Mouse (Mus musculus) lung, postnatal 0 days (tissue): Measurements from ENCODE around the gene Islr2. TPM values are rescaled to one million over a fixed set of nuclear protein-coding genes. Genes with fewer than 3 reads are reported as not detected.
A peak's percentile ranks its signal among the peaks of the same experiment; 100 is the strongest.

ENCODE experiments used
- ATAC-seq: fragments of 200-750 bp; cut with Nextera tagmentation; 2 replicates; pipeline ENCODE4 v1.8.0; 2017; ENCODE audit warnings: moderate library complexity
- DNase-seq: peaks from one replicate; pipeline ENCODE4 v3.0.0-alpha.2; 2016; ENCODE audit warnings: low spot score
- H3K27ac ChIP-seq: fragments of 300-500 bp; sonication (generic); 2 replicates; pipeline ENCODE4 v1.5.1; 2014; ENCODE audit warnings: antibody characterized with exemption, mild to moderate bottlenecking, low read length, mixed read lengths
- H3K27me3 ChIP-seq: fragments of 300-500 bp; sonication (generic); replicated peaks from 2 replicates; pipeline ENCODE4 v1.6.1; 2014; ENCODE audit warnings: low read length, mixed read lengths; ENCODE audit not compliant: insufficient read depth
- H3K36me3 ChIP-seq: fragments of 300-500 bp; sonication (generic); 2 replicates; pipeline ENCODE4 v1.6.1; 2014; ENCODE audit warnings: low read length, mixed read lengths; ENCODE audit not compliant: insufficient read depth
- H3K4me1 ChIP-seq: fragments of 300-500 bp; sonication (generic); 2 replicates; pipeline ENCODE4 v1.6.1; 2014; ENCODE audit warnings: antibody characterized with exemption, low read depth, low read length, mixed read lengths; ENCODE audit not compliant: insufficient read depth
- H3K4me2 ChIP-seq: fragments of 300-500 bp; sonication (generic); replicated peaks from 2 replicates; pipeline ENCODE4 v1.6.1; 2014; ENCODE audit warnings: low read depth, mild to moderate bottlenecking, low read length, moderate library complexity, mixed read lengths
- H3K4me3 ChIP-seq: fragments of 300-500 bp; sonication (generic); 2 replicates; pipeline ENCODE4 v1.5.1; 2014; ENCODE audit warnings: low read depth, low read length
- H3K9ac ChIP-seq: fragments of 300-500 bp; sonication (generic); replicated peaks from 2 replicates; pipeline ENCODE4 v1.6.1; 2014; ENCODE audit warnings: low read depth, mild to moderate bottlenecking
- H3K9me3 ChIP-seq: fragments of 300-500 bp; sonication (generic); 2 replicates; pipeline ENCODE4 v1.6.1; 2016; ENCODE audit warnings: low read length, mixed read lengths
- CTCF ChIP-seq: IDR thresholded peaks from 2 replicates; pipeline ENCODE4 v1.5.1; 2016; ENCODE audit warnings: antibody characterized with exemption, mild to moderate bottlenecking
- EP300 ChIP-seq: IDR thresholded peaks from 2 replicates; pipeline ENCODE4 v1.6.1; 2016; ENCODE audit warnings: antibody characterized with exemption, mild to moderate bottlenecking, control low read depth
- WGBS: fragments of 180-500 bp; shearing (Covaris S2); extraction: QIAGEN DNeasy Blood & Tissue Kit; methylation state at CpG from one replicate; pipeline ENCODE4 v1.1.7; 2014; 5-methylcytosine and 5-hydroxymethylcytosine counted together
- polyA plus RNA-seq: library from polyadenylated mRNA; unstranded; fragments of >200 nt; fragmentation: Nextera tagmentation; extraction: Ambion mirVana; gene quantifications from 2 replicates; pipeline ENCODE4 v1.2.1, GENCODE M21; 2015

Islr2 gene
- polyA plus RNA-seq, 1 experiment from 2014 or later = not detected

DNA sequence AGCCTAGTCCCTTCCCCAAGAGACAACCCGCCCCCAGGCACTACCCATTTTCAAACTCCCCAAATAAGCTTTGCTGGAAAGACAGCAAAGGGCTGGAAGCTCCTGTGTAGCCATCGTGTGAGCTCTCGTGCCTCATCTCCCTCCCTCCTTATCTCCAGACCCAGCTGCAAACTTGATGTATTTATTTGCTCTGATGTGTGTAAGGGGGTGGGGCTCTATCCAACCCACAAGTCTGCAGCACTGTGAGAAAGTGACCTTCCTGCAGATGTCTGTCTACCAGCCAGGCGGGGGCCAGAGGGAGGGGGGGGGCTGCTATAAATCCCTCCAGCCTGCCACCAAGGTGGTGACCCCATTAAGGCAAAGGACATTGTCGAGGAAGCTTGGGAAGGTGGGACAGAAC is 9.7 kb upstream of the Islr2 start:
- Histone ChIP-seq H3K4me1 (peaks cover 10% of the 10 kb centered on the region; the same call in 1 of the 2 replicates), H3K9me3 (no peaks in the 10 kb centered on the region), H3K27ac (no peak overlapping the region), H3K36me3 (no peaks in the 10 kb centered on the region), H3K27me3 (no peaks in the 10 kb centered on the region), H3K4me2 (no peak overlapping the region), H3K4me3 (no peak overlapping the region), H3K9ac (no peak overlapping the region)
- no peak for DNase-seq
- ATAC-seq = peak; percentile 32
- WGBS = 13% methylated on average over 5 of the region's 5 CpGs
- TF ChIP-seq EP300 = no peak
- TF ChIP-seq CTCF = no peak

GRCm38 (mm10) chr9:58213377-58213776 is 9.3 kb upstream of the Islr2 start:
- Histone ChIP-seq H3K4me3 (no peak overlapping the region), H3K36me3 (no peaks in the 10 kb centered on the region), H3K27me3 (no peaks in the 10 kb centered on the region), H3K4me1 (peaks cover 10% of the 10 kb centered on the region; the same call in 1 of the 2 replicates), H3K27ac (no peak overlapping the region), H3K9ac (no peak overlapping the region), H3K4me2 (no peak overlapping the region), H3K9me3 (no peaks in the 10 kb centered on the region)
- ATAC-seq = no peak
- TF ChIP-seq CTCF (no peak), EP300 (no peak)
- no peak for DNase-seq
- WGBS = 61% methylated on average over 5 of the region's 5 CpGs

GRCm38 (mm10) chr9:58210304-58210627 is 6.1 kb upstream of the Islr2 start:
- ATAC-seq = no peak
- Histone ChIP-seq H3K4me3 (no peak overlapping the region), H3K27ac (no peak overlapping the region), H3K36me3 (no peaks in the 10 kb centered on the region), H3K9ac (no peak overlapping the region), H3K4me1 (peaks cover 10% of the 10 kb centered on the region; the same call in 1 of the 2 replicates), H3K4me2 (no peak overlapping the region), H3K9me3 (no peaks in the 10 kb centered on the region), H3K27me3 (no peaks in the 10 kb centered on the region)
- no peak for TF ChIP-seq CTCF
- no peak for TF ChIP-seq EP300
- 48% methylated on average over 2 of the region's 2 CpGs for WGBS
- no peak for DNase-seq

DNA sequence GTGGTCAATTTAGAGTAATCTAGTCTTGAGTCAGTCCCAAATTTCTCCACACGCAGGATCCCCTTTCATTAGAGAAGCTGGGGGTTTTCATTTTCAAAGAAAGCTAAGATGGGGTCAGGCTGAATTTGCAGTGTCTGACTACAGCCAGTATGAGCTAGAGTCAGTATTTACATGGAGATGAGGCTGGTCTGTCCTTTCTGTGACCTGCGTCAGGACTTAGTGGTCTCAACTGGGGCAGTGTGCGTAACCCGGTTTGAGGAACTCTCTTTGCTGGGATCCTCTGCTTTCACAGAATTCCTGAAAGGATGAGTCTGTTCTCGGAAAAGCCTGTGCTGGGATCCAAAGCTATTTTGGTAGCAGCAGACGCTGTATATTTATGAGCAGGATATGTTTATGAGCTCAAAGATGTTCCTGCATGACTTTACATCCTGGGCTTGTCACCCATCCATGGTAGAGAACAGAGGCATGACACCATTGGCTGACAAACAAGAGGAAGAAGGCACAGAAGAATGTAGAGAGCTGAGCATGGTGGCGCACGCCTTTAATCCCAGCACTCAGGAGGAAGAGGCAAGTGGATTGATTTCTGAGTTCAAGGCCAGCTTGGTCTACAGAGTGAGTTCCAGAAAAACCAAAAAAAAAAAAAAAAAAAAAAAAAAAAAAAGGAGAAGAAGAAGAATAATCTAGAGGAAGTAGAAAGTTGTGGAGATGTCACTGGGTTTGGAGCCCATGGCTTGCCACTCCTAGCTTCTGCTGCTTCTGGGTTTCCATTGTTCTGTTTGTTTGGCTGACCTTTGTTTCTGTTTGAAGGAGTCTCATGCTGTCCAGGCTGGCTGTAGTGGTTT is 5.6 kb upstream of the Islr2 start:
- Histone ChIP-seq H3K27ac (no peak overlapping the region), H3K36me3 (no peaks in the 10 kb centered on the region), H3K4me3 (no peak overlapping the region), H3K9me3 (no peaks in the 10 kb centered on the region), H3K9ac (no peak overlapping the region), H3K4me1 (peaks cover 6% of the 10 kb centered on the region; the same call in 1 of the 2 replicates), H3K27me3 (no peaks in the 10 kb centered on the region), H3K4me2 (no peak overlapping the region)
- TF ChIP-seq EP300 (peak; percentile 51; the same call in 1 of the 2 replicates), CTCF (no peak)
- 64% methylated on average over 8 of the region's 8 CpGs for WGBS
- DNase-seq (no peak), ATAC-seq (peak; percentile 60)

DNA sequence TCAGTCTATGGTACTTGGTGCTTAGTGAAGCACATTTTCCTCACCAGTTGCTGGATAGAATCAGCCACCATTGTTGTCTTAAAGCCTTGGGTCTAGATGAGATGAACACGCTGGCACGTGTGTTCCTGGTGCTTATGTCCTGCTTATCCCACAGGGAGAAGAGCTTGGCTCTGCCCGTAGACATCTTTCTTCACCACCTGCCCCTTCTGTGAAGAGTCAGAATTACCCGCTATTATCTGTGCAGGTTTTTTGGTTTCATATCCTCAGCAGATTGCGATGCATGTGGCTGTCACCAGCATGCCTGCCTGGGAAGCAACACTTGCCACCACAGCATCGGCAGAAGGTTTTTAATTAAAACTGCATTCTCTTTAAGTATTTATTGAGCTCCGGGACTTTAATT is 1.9 kb upstream of the Islr2 start:
- DNase-seq (no peak), ATAC-seq (no peak)
- Histone ChIP-seq H3K4me1 (no peaks in the 10 kb centered on the region), H3K36me3 (no peaks in the 10 kb centered on the region), H3K27me3 (peaks cover 30% of the 10 kb centered on the region), H3K4me3 (no peak overlapping the region), H3K9me3 (no peaks in the 10 kb centered on the region), H3K9ac (no peak overlapping the region), H3K27ac (no peak overlapping the region), H3K4me2 (no peak overlapping the region)
- TF ChIP-seq EP300 (no peak), CTCF (no peak)
- WGBS = 90% methylated on average over 7 of the region's 7 CpGs

DNA sequence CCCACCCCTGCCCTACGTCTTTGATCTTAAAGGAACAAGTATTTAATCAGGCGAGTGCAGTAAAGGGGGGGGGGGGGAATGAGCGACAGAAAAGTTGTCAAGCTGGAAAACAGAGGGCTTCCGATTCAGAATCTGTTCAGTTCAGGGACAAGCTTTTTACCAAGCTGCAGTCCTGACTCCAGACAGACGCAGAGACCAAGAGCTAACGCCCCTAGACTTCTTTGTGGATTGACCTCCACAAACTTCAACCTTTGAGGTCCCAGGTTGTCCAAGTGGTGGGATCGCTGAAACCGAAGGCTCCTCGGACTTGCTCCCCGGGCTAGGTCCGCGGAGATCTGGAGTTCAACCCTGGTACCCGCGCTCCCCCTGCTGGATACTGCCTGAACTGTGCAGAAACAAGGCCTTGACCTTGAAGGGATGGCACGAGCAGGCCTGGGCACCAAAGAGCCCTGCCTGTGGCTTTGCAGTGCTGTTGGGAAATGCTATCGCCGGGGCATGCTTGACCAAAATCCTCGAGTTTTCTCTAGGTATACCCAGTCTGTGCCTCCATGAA is 405 bp upstream of the Islr2 start:
- ATAC-seq (peak; percentile 86), DNase-seq (peak; percentile 89)
- Histone ChIP-seq H3K27ac (no peak overlapping the region), H3K4me2 (peak overlapping the region; percentile 55), H3K9ac (no peak overlapping the region), H3K4me3 (peak overlapping the region; percentile 36), H3K27me3 (peaks cover 44% of the 10 kb centered on the region), H3K36me3 (no peaks in the 10 kb centered on the region), H3K9me3 (no peaks in the 10 kb centered on the region), H3K4me1 (no peaks in the 10 kb centered on the region)
- TF ChIP-seq EP300 (no peak), CTCF (peak; percentile 98)
- 3% methylated on average over 18 of the region's 18 CpGs for WGBS
